Mouse (Mus musculus): ENCODE measurements at regions not wholly inside any gene's neighbourhood (a gene's known extent, or its start where the extent isn't known, plus 50 kb on each side); places are given as distances from the start of the nearest gene placed in this dataset.

- TF ChIP-seq POLR2A (IDR thresholded peaks at IDR 0.05; ENCODE audit: low read depth, low read length) (no peak), CTCF (IDR thresholded peaks at IDR 0.05; ENCODE audit: borderline replicate concordance, insufficient read depth, low read length) (no peak)
Observed at GRCm38 (mm10) chr14:23192566-23192965, 821.7 kb downstream of the Kcnma1 start.
